Mouse (Mus musculus) stomach, postnatal 0 days (tissue): Measurements from ENCODE around the gene Caln1.

Source experiments
- CTCF ChIP-seq: IDR thresholded peaks from 2 replicates; pipeline ENCODE4 v1.5.1; 2016; ENCODE audit warnings: antibody characterized with exemption, low read depth, mild to moderate bottlenecking, moderate library complexity
- EP300 ChIP-seq: optimal IDR thresholded peaks from 2 replicates; pipeline ENCODE3; 2016; ENCODE audit warnings: antibody characterized with exemption

GRCm38 (mm10) chr5:130355223-130355622 lies 14.0 kb upstream of the Caln1 start:
- TF ChIP-seq CTCF (peak; percentile 14; the same call in 1 of the 2 replicates), EP300 (no peak)
